Mouse (Mus musculus) adrenal gland, postnatal 10 days (tissue): ENCODE data around the gene Maml3. TPM values are rescaled to one million over a fixed set of nuclear protein-coding genes. Genes with fewer than 3 reads are reported as not detected.

Experiments
- DNase-seq: peaks from one replicate; pipeline ENCODE4 v3.0.0; 2021; ENCODE audit warnings: mixed read lengths
- total RNA-seq, 2 experiments: library from RNA; stranded (reverse); gene quantifications; 2 replicates each; pipeline ENCODE4 v1.2.3; 2021

The Maml3 gene
- total RNA-seq, 2 experiments from 2014 or later = 8.3 to 10.9 TPM

- no peak for DNase-seq
These were observed 363.1 kb downstream of the Maml3 start for GRCm38 (mm10) chr3:51741824-51742223.

GRCm38 (mm10) chr3:51739835-51740112 is 365.1 kb downstream of the Maml3 start:
- DNase-seq = no peak

- DNase-seq = peak; percentile 37
These were observed 365.6 kb downstream of the Maml3 start for GRCm38 (mm10) chr3:51739049-51739834.

- no peak for DNase-seq
These were observed 371.2 kb downstream of the Maml3 start for GRCm38 (mm10) chr3:51733685-51734084.

GRCm38 (mm10) chr3:51731949-51732636 is 372.8 kb downstream of the Maml3 start:
- no peak for DNase-seq

GRCm38 (mm10) chr3:51730662-51731061 is 374.2 kb downstream of the Maml3 start:
- no peak for DNase-seq

- no peak for DNase-seq
These were observed 375.6 kb downstream of the Maml3 start for GRCm38 (mm10) chr3:51729109-51729918.

GRCm38 (mm10) chr3:51728456-51728855 is 376.4 kb downstream of the Maml3 start:
- DNase-seq = no peak

- DNase-seq = no peak
These were observed 376.9 kb downstream of the Maml3 start for GRCm38 (mm10) chr3:51727968-51728367.

- no peak for DNase-seq
These were observed 377.4 kb downstream of the Maml3 start for GRCm38 (mm10) chr3:51727487-51727886.

GRCm38 (mm10) chr3:51726257-51726656 is 378.6 kb downstream of the Maml3 start:
- no peak for DNase-seq

GRCm38 (mm10) chr3:51719982-51720381 is 384.9 kb downstream of the Maml3 start:
- no peak for DNase-seq

- DNase-seq = no peak
These were observed 385.5 kb downstream of the Maml3 start for GRCm38 (mm10) chr3:51719373-51719772.

- DNase-seq = peak; percentile 33
These were observed 387.0 kb downstream of the Maml3 start for GRCm38 (mm10) chr3:51717909-51718308.

- DNase-seq = no peak
These were observed 387.4 kb downstream of the Maml3 start for GRCm38 (mm10) chr3:51717455-51717854.

- DNase-seq = no peak
These were observed 390.4 kb downstream of the Maml3 start for GRCm38 (mm10) chr3:51714469-51714868.

GRCm38 (mm10) chr3:51713233-51713632 is 391.6 kb downstream of the Maml3 start:
- no peak for DNase-seq

GRCm38 (mm10) chr3:51712382-51712781 is 392.5 kb downstream of the Maml3 start:
- no peak for DNase-seq

- peak; percentile 89 for DNase-seq
These were observed 396.0 kb downstream of the Maml3 start for GRCm38 (mm10) chr3:51708746-51709411.

- no peak for DNase-seq
These were observed 396.5 kb downstream of the Maml3 start for GRCm38 (mm10) chr3:51708375-51708745.

- no peak for DNase-seq
These were observed 399.7 kb downstream of the Maml3 start for GRCm38 (mm10) chr3:51705220-51705619.

GRCm38 (mm10) chr3:51703478-51703877 is 401.4 kb downstream of the Maml3 start:
- no peak for DNase-seq
